Comparison of ENCODE assay signal across 17 mouse cellular contexts in the genomic region with DNA sequence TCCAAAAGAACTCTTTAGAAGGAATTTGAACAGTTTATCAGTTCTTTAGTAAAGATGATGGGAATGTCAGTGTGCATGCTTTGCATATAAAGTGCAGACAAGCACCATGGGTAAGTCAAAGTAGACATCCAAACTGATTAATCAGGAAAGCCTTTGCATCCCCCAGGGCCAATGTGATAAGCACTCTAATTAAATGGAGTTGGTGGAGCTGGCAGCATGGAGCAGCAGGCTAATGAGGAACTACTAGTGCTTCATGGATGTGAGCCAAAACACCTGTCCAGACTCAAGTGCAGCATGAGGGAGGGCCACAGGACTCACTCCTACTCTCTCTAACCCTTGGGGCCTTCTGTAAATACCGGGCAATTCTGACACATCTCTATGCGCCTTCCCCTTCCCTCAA.
"Had no signal": no experiment of that assay in that cellular context is flagged by ENCODE, and none has a peak within 500 bp of the region (broad histone marks: within the 10 kb centered on the region; RNA-seq: fewer than 3 reads in every experiment).

No protein-coding gene starts in this region.

- H3K36me3 ChIP-seq: limb, embryonic 15.5 days; liver, embryonic 12.5 days had no signal

- H3K27ac ChIP-seq: kidney, postnatal 0 days; limb, embryonic 15.5 days; liver, embryonic 12.5 days; stomach, postnatal 0 days had no signal

- H3K9ac ChIP-seq: limb, embryonic 15.5 days; liver, embryonic 12.5 days; lung, embryonic 14.5 days had no signal

- H3K4me2 ChIP-seq: limb, embryonic 15.5 days; liver, embryonic 12.5 days; lung, embryonic 14.5 days had no signal

- H3K4me3 ChIP-seq: limb, embryonic 15.5 days; liver, embryonic 12.5 days; myocyte had no signal

- DNase-seq: kidney, adult 11 months; kidney, adult 9 months; kidney, postnatal 36 days; layer of hippocampus, adult 9-11 months; layer of hippocampus, postnatal 36 days; lung, embryonic 14.5 days; lung, postnatal 10 days; lung, postnatal 4 days; right cerebral cortex, adult 18-20 months; right cerebral cortex, postnatal 25 days; thymus, adult 18-20 months; thymus, postnatal 14 days had no signal

- H3K27me3 ChIP-seq: limb, embryonic 15.5 days; liver, embryonic 12.5 days had no signal

- H3K9me3 ChIP-seq: limb, embryonic 15.5 days; liver, embryonic 12.5 days had no signal

- ATAC-seq: liver, embryonic 12.5 days had no signal

- H3K4me1 ChIP-seq: limb, embryonic 15.5 days; liver, embryonic 12.5 days had no signal
